Mouse (Mus musculus) liver, embryonic 14.5 days (tissue): ENCODE measurements at regions not wholly inside any gene's neighbourhood (a gene's known extent, or its start where the extent isn't known, plus 50 kb on each side); places are given as distances from the start of the nearest gene placed in this dataset.

Source experiments
- ATAC-seq: fragments of 200-750 bp; cut with Nextera tagmentation; 2 replicates; pipeline ENCODE4 v1.8.0; 2017; ENCODE audit warnings: moderate number of reproducible peaks, mild to moderate bottlenecking, moderate library complexity; ENCODE audit not compliant: insufficient read depth
- DNase-seq, 3 experiments: peaks; one replicate each; pipeline ENCODE4 v3.0.0-alpha.2; 2012 to 2013; ENCODE audit warnings: low read depth in 3 of 3, low spot score in 3 of 3
- H3K27ac ChIP-seq: fragments of 300-500 bp; sonication (generic); 2 replicates; pipeline ENCODE4 v1.5.1; 2014; ENCODE audit warnings: moderate library complexity, mild to moderate bottlenecking, control low read depth, inconsistent platforms
- H3K27me3 ChIP-seq: fragments of 300-500 bp; sonication (generic); 2 replicates; pipeline ENCODE4 v1.6.1; 2014; ENCODE audit warnings: mild to moderate bottlenecking, low read length, moderate library complexity; ENCODE audit not compliant: control insufficient read depth, insufficient read depth
- H3K36me3 ChIP-seq: fragments of 300-500 bp; sonication (generic); replicated peaks from 2 replicates; pipeline ENCODE4 v1.6.1; 2014; ENCODE audit warnings: low read depth; ENCODE audit not compliant: control insufficient read depth, insufficient read depth
- H3K4me1 ChIP-seq, 2 experiments: fragments of 200-500 bp in 1 of 2; fragments of 300-500 bp in 1 of 2; sonication (generic) in 1 of 2; replicated peaks; 2 replicates each; pipeline ENCODE4 v1.6.1; 2012 to 2014; ENCODE audit warnings: antibody characterized with exemption in 1 of 2, inconsistent platforms in 1 of 2, low read length in 1 of 2; ENCODE audit not compliant: control insufficient read depth in 2 of 2, insufficient read depth in 2 of 2
- H3K4me2 ChIP-seq: fragments of 300-500 bp; sonication (generic); 2 replicates; pipeline ENCODE4 v1.6.1; 2014; ENCODE audit warnings: low read depth, mild to moderate bottlenecking, control low read depth, moderate library complexity
- H3K4me3 ChIP-seq, 2 experiments: fragments of 200-500 bp in 1 of 2; fragments of 300-500 bp in 1 of 2; sonication (generic) in 1 of 2; 2 replicates each; pipeline ENCODE4 v1.5.1; 2012 to 2014; ENCODE audit warnings: low read depth in 2 of 2, low read length in 2 of 2, mild to moderate bottlenecking in 2 of 2, control low read depth in 1 of 2, inconsistent platforms in 1 of 2, moderate library complexity in 1 of 2; ENCODE audit not compliant: insufficient read depth in 1 of 2
- H3K9ac ChIP-seq: fragments of 300-500 bp; sonication (generic); replicated peaks from 2 replicates; pipeline ENCODE4 v1.6.1; 2014; ENCODE audit warnings: mild to moderate bottlenecking, control low read depth, moderate library complexity
- H3K9me3 ChIP-seq: fragments of 300-500 bp; sonication (generic); 2 replicates; pipeline ENCODE4 v1.6.1; 2016; ENCODE audit warnings: low read length, mixed read lengths; ENCODE audit not compliant: control insufficient read depth
- CTCF ChIP-seq: IDR thresholded peaks from 2 replicates; pipeline ENCODE4 v1.5.1; 2016; ENCODE audit warnings: antibody characterized with exemption, low read depth, control low read depth
- EP300 ChIP-seq: IDR thresholded peaks from 2 replicates; pipeline ENCODE4 v1.6.1; 2016; ENCODE audit warnings: antibody characterized with exemption, low read depth
- WGBS: fragments of 180-500 bp; shearing (Covaris S2); extraction: QIAGEN DNeasy Blood & Tissue Kit; methylation state at CpG from one replicate; pipeline ENCODE4 v1.1.7; 2014; ENCODE audit not compliant: insufficient replicate concordance; 5-methylcytosine and 5-hydroxymethylcytosine counted together

DNA sequence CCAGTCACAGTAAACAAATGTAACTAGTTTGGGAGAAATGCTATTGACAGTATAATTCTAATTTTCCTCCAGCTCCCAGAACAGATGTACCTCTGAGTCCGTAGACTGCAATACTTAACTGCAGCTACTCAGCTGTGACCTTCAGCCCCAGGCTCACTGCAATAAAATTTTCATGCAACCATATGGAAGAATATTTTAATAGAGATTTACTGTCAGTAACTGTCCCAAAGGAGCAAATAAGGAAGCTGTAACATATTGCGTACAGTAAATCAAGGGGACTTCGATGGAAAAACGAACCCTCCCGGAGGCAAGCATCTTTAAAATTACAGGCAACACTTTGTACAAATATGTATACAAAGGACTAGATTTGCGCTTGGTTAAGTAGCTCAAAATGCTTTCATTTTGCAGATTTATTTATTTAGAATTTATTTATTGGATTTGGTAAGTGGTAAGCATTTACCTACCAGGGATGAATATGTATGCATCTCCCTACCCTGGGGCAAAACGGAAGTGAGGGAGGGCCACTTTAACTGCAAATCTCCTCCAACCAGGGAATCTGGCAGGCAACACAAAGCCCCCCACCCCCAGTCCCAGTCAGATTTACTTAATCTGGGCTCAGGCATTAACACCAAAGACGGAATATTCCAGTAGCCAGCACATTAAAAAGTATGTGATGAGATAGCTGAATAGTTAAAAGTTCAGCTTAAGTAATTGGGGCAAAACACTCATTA lies 141.7 kb downstream of the Etaa1 start:
- DNase-seq (no peak), ATAC-seq (no peak)
- no peaks in the 10 kb centered on the region for H3K36me3 ChIP-seq
- H3K4me1 ChIP-seq: no peaks in the 10 kb centered on the region
- H3K4me2 ChIP-seq: no peak overlapping the region
- no peak overlapping the region for H3K9ac ChIP-seq
- H3K27me3 ChIP-seq: no peaks in the 10 kb centered on the region
- TF ChIP-seq CTCF (no peak), EP300 (no peak)
- H3K27ac ChIP-seq: no peak overlapping the region
- WGBS: 62% methylated on average over 8 of the region's 8 CpGs
- no peaks in the 10 kb centered on the region for H3K9me3 ChIP-seq
- H3K4me3 ChIP-seq: no peak overlapping the region

DNA sequence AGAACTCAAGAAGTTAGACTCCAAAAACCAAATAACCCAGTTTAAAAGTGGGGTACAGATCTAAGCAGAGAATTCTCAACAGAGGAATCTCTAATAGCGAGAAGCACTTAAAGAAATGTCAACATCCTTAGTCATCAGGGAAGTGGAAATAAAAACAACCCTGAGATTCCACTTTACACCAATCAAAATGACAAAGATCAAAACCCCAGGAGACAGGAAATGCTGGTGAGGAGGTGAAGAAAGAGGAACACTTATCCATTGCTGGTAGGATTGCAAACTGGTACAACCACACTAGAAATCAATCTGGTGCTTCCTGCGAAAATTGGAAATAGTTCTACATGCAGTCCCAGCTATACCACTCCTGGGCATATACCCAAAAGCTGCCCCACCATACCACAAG lies 111.0 kb downstream of the Etaa1 start:
- 41% methylated on average over 2 of the region's 2 CpGs for WGBS
- Histone ChIP-seq H3K4me2 (no peak overlapping the region), H3K9ac (no peak overlapping the region), H3K27me3 (no peaks in the 10 kb centered on the region), H3K9me3 (no peaks in the 10 kb centered on the region), H3K4me3 (no peak overlapping the region), H3K36me3 (no peaks in the 10 kb centered on the region), H3K27ac (no peak overlapping the region), H3K4me1 (no peaks in the 10 kb centered on the region)
- ATAC-seq (no peak), DNase-seq (no peak)
- no peak for TF ChIP-seq EP300
- TF ChIP-seq CTCF: no peak

DNA sequence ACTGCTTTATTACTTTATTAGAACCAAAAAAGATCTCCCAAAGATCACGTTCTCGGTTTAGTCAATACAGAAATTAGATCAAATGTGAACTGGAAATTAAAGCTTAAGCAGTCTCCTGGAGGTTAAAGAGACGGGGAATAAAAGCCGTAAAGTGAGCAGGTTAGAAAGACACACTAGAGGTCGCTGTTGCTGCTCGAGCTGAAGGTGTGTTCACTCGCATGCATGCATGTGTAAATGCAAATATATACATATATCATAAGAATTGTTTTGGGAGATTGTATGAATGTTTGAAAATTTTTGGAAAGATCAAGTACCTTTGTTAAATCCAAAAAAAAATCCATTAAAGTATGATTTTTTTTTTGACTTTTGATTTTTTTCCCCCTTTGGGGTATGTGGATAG lies 101.3 kb downstream of the Etaa1 start:
- peak in 1 of 3 experiments; percentile 2 for DNase-seq
- H3K9ac ChIP-seq: no peak overlapping the region
- no peaks in the 10 kb centered on the region for H3K27me3 ChIP-seq
- no peaks in the 10 kb centered on the region for H3K9me3 ChIP-seq
- no peak overlapping the region for H3K4me3 ChIP-seq
- TF ChIP-seq EP300 (no peak), CTCF (peak; percentile 48)
- ATAC-seq: no peak
- no peaks in the 10 kb centered on the region for H3K36me3 ChIP-seq
- no peak overlapping the region for H3K4me2 ChIP-seq
- no peak overlapping the region for H3K27ac ChIP-seq
- H3K4me1 ChIP-seq: no peaks in the 10 kb centered on the region
- WGBS: 21% methylated on average over 7 of the region's 7 CpGs

DNA sequence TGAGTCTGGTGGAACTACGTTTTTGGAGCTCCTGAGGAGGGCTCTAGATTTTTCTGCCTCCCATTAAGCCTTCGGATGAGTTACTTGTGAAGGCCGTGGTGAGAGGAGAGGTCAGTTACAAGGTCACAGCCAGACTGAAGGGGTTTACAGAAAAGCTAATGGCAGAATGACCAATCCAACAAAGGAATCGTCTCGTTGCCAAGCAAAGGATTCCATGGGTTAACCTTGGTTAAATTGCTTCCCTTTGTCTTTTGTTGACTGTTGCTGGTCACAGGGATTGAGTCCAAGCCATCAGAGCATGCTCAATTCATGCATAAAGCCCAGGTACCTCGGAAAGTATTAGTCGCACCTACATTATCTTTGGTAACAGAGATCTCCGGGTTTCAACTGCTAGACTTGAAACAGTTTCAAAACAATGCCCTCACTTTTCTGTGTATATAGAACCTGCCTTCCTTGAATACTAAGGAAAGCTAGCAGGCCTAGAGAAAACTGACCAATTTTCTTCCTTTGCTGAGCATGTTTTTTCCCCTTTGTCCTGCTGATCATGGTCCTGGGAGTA lies 100.3 kb downstream of the Etaa1 start:
- DNase-seq (no peak), ATAC-seq (no peak)
- TF ChIP-seq EP300 (no peak), CTCF (no peak)
- H3K9ac ChIP-seq: no peak overlapping the region
- H3K27ac ChIP-seq: no peak overlapping the region
- no peaks in the 10 kb centered on the region for H3K27me3 ChIP-seq
- no peaks in the 10 kb centered on the region for H3K36me3 ChIP-seq
- H3K4me3 ChIP-seq: no peak overlapping the region
- H3K9me3 ChIP-seq: no peaks in the 10 kb centered on the region
- WGBS: 58% methylated on average over 8 of the region's 8 CpGs
- H3K4me1 ChIP-seq: no peaks in the 10 kb centered on the region
- H3K4me2 ChIP-seq: no peak overlapping the region

DNA sequence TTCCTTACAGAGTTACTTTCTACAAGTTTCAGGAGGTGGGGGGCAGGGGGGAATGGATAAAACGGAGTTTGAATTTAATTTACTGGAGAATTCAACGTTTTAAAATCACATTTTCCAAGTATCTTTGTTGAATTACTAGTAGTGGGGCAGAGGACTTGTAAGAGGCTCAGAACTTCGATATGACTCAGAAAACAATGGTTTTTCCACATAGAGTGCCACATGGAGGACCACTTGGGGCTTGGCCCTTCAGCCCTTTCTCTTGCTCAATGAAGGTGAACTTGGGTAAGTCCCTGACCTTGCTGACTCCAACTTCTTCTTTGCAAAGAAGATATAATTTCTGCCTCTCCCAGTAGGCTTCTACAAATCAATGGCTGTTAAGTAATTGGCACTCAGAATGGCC lies 99.8 kb downstream of the Etaa1 start:
- Histone ChIP-seq H3K4me3 (no peak overlapping the region), H3K36me3 (no peaks in the 10 kb centered on the region), H3K27ac (no peak overlapping the region), H3K27me3 (no peaks in the 10 kb centered on the region), H3K4me1 (no peaks in the 10 kb centered on the region), H3K9ac (no peak overlapping the region), H3K9me3 (no peaks in the 10 kb centered on the region), H3K4me2 (no peak overlapping the region)
- ATAC-seq: no peak
- no peak for TF ChIP-seq EP300
- no peak for TF ChIP-seq CTCF
- WGBS: 42% methylated on average over 3 of the region's 3 CpGs
- no peak for DNase-seq
